Mouse (Mus musculus): Measurements from ENCODE around the gene Olfr224. TPM values are rescaled to one million over a fixed set of nuclear protein-coding genes. Genes with fewer than 3 reads are reported as not detected.
"Not testable (repeated sequence)": the region's sequence is repeated elsewhere in the genome, so short reads cannot be mapped to it uniquely, and the experiment has no call there.

Gene Olfr224
- total RNA-seq, 1 experiment, result not detected

- Histone ChIP-seq H3K4me1 (ENCODE audit: control insufficient read depth in 2 of 2, insufficient read depth in 2 of 2, low read length in 2 of 2, poor library complexity in 1 of 2) (no peaks in the 10 kb centered on the region), H3K27ac (ENCODE audit: insufficient read depth, low read depth, low read length, poor library complexity, severe bottlenecking) (no peak within 1 kb of the TSS), H3K36me3 (ENCODE audit: control insufficient read depth, insufficient read depth, low read length, poor library complexity, severe bottlenecking) (no peaks in the 10 kb centered on the region), H3K4me3 (ENCODE audit: insufficient read depth in 1 of 2, low read depth in 1 of 2, low read length in 2 of 2, poor library complexity in 1 of 2, severe bottlenecking in 1 of 2) (no peak within 1 kb of the TSS), H3K9me3 (ENCODE audit: control insufficient read depth, insufficient read depth, low read depth, low read length) (no peaks in the 10 kb centered on the region), H3K9ac (ENCODE audit: insufficient read depth, low read depth, low read length, poor library complexity, severe bottlenecking) (no peak within 1 kb of the TSS)
- no peak for TF ChIP-seq ZNF384 (IDR thresholded peaks at IDR 0.05; ENCODE audit: low read depth, low read length)
- TF ChIP-seq MAFK (IDR thresholded peaks at IDR 0.05; ENCODE audit: insufficient read depth, low read depth, low read length), result no peak
- TF ChIP-seq ZC3H11A (IDR thresholded peaks at IDR 0.05; ENCODE audit: borderline replicate concordance, low read depth, low read length), result no peak
- no peak for TF ChIP-seq HCFC1 (IDR thresholded peaks at IDR 0.05; ENCODE audit: borderline replicate concordance, insufficient read depth, low read length)
- no peak for TF ChIP-seq CHD2 (IDR thresholded peaks at IDR 0.05; ENCODE audit: low read depth, low read length)
- in situ Hi-C loops (cut with MboI; ENCODE audit: low sequenced_read_pairs in 2 of 2, unreplicated experiment in 2 of 2), result no loop called here
- no peak for DNase-seq (ENCODE audit: low read depth, low spot score)
Measured at GRCm38 (mm10) chr11:58577430-58577829, 7.1 kb upstream of the Olfr224 start, which contains the start of gene Olfr325. TSS of gene Olfr325 (plus strand) at chr11:58577730.

DNA sequence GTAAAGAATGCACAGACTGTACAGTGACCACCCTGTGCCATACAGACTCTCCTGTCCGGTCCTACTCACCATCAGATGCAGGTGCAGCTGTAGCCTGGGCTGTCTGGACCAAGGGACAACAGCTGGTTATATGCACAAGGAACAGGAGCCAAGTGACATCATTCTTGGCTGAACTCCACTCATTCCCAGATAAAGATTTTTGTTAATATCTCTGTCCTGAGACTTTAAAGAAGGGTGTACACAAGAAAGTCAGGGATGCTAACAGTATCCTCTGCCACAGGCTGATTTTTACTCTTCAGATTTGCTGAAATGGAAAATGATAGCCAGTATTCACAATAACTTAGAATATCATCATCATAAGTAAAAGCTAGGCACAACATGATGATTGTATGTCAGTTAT, 14.8 kb downstream of the Olfr224 start, which contains the start of gene Olfr328:
Gene Olfr328, minus strand, starts transcription at position 101 of the 400 bp plus-strand sequence.
- Histone ChIP-seq H3K9ac (ENCODE audit: insufficient read depth, low read depth, low read length, poor library complexity, severe bottlenecking) (no peak within 1 kb of the TSS), H3K36me3 (ENCODE audit: control insufficient read depth, insufficient read depth, low read length, poor library complexity, severe bottlenecking) (no peaks in the 10 kb centered on the region), H3K4me3 (ENCODE audit: insufficient read depth in 1 of 2, low read depth in 1 of 2, low read length in 2 of 2, poor library complexity in 1 of 2, severe bottlenecking in 1 of 2) (no peak within 1 kb of the TSS), H3K9me3 (ENCODE audit: control insufficient read depth, insufficient read depth, low read depth, low read length) (no peaks in the 10 kb centered on the region), H3K27ac (ENCODE audit: insufficient read depth, low read depth, low read length, poor library complexity, severe bottlenecking) (no peak within 1 kb of the TSS), H3K4me1 (ENCODE audit: control insufficient read depth in 2 of 2, insufficient read depth in 2 of 2, low read length in 2 of 2, poor library complexity in 1 of 2) (no peaks in the 10 kb centered on the region)
- no peak for TF ChIP-seq MAFK (IDR thresholded peaks at IDR 0.05; ENCODE audit: insufficient read depth, low read depth, low read length)
- no peak for TF ChIP-seq ZC3H11A (IDR thresholded peaks at IDR 0.05; ENCODE audit: borderline replicate concordance, low read depth, low read length)
- in situ Hi-C loops (cut with MboI; ENCODE audit: low sequenced_read_pairs in 2 of 2, unreplicated experiment in 2 of 2), result no loop called here
- no peak for DNase-seq (ENCODE audit: low read depth, low spot score)

- TF ChIP-seq MAFK (IDR thresholded peaks at IDR 0.05; ENCODE audit: insufficient read depth, low read depth, low read length), result no peak
- no peak for TF ChIP-seq ZNF384 (IDR thresholded peaks at IDR 0.05; ENCODE audit: low read depth, low read length)
- no peak for TF ChIP-seq CHD2 (IDR thresholded peaks at IDR 0.05; ENCODE audit: low read depth, low read length)
- no peak for TF ChIP-seq HCFC1 (IDR thresholded peaks at IDR 0.05; ENCODE audit: borderline replicate concordance, insufficient read depth, low read length)
- TF ChIP-seq ZC3H11A (IDR thresholded peaks at IDR 0.05; ENCODE audit: borderline replicate concordance, low read depth, low read length), result no peak
- H3K27ac ChIP-seq (ENCODE audit: insufficient read depth, low read depth, low read length, poor library complexity, severe bottlenecking), result no peak within 1 kb of the TSS
- DNase-seq (ENCODE audit: low read depth, low spot score), result no peak
- H3K4me1 ChIP-seq (ENCODE audit: control insufficient read depth in 2 of 2, insufficient read depth in 2 of 2, low read length in 2 of 2, poor library complexity in 1 of 2), result no peaks in the 10 kb centered on the region
- H3K36me3 ChIP-seq (ENCODE audit: control insufficient read depth, insufficient read depth, low read length, poor library complexity, severe bottlenecking), result no peaks in the 10 kb centered on the region
- H3K4me3 ChIP-seq (ENCODE audit: insufficient read depth in 1 of 2, low read depth in 1 of 2, low read length in 2 of 2, poor library complexity in 1 of 2, severe bottlenecking in 1 of 2), result no peak within 1 kb of the TSS
- no peaks in the 10 kb centered on the region for H3K9me3 ChIP-seq (ENCODE audit: control insufficient read depth, insufficient read depth, low read depth, low read length)
- no peak within 1 kb of the TSS for H3K9ac ChIP-seq (ENCODE audit: insufficient read depth, low read depth, low read length, poor library complexity, severe bottlenecking)
- in situ Hi-C loops (cut with MboI; ENCODE audit: low sequenced_read_pairs in 2 of 2, unreplicated experiment in 2 of 2), result no loop called here
Measured at GRCm38 (mm10) chr11:58546322-58546721, 24.0 kb downstream of the Olfr224 start, which contains the start of gene Olfr329-ps. TSS of gene Olfr329-ps (minus strand) at chr11:58546422.

DNA sequence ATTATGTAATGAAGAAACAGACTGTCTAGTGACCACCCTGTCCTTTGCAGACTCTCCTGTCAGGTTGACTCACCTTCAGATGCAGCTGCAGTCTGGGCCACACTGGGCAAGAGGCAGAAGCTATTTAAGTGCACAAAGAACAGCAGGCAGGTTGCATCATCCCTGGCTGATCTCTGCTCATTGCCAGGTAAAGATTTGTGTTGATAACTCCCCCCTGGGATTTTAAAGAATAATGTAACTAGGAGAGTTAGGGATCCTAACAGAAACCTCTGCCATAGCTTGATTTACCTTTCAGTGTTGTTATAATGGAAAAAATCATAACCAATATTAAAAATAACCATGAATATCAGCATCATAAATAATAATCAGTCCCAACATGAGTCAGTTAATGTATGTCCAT, 35.6 kb downstream of the Olfr224 start, which contains the start of gene Olfr330:
Gene Olfr330, minus strand, starts transcription at position 101 of the 400 bp plus-strand sequence.
- H3K4me1 ChIP-seq (ENCODE audit: control insufficient read depth in 2 of 2, insufficient read depth in 2 of 2, low read length in 2 of 2, poor library complexity in 1 of 2); H3K4me3 ChIP-seq (ENCODE audit: insufficient read depth in 1 of 2, low read depth in 1 of 2, low read length in 2 of 2, poor library complexity in 1 of 2, severe bottlenecking in 1 of 2); DNase-seq (ENCODE audit: low read depth, low spot score); H3K27ac ChIP-seq (ENCODE audit: insufficient read depth, low read depth, low read length, poor library complexity, severe bottlenecking); H3K9ac ChIP-seq (ENCODE audit: insufficient read depth, low read depth, low read length, poor library complexity, severe bottlenecking); H3K36me3 ChIP-seq (ENCODE audit: control insufficient read depth, insufficient read depth, low read length, poor library complexity, severe bottlenecking); in situ Hi-C loops (cut with MboI; ENCODE audit: low sequenced_read_pairs in 2 of 2, unreplicated experiment in 2 of 2); H3K9me3 ChIP-seq (ENCODE audit: control insufficient read depth, insufficient read depth, low read depth, low read length): not testable (repeated sequence)

- H3K9me3 ChIP-seq (ENCODE audit: control insufficient read depth, insufficient read depth, low read depth, low read length); H3K4me3 ChIP-seq (ENCODE audit: insufficient read depth in 1 of 2, low read depth in 1 of 2, low read length in 2 of 2, poor library complexity in 1 of 2, severe bottlenecking in 1 of 2); H3K4me1 ChIP-seq (ENCODE audit: control insufficient read depth in 2 of 2, insufficient read depth in 2 of 2, low read length in 2 of 2, poor library complexity in 1 of 2); H3K27ac ChIP-seq (ENCODE audit: insufficient read depth, low read depth, low read length, poor library complexity, severe bottlenecking); in situ Hi-C loops (cut with MboI; ENCODE audit: low sequenced_read_pairs in 2 of 2, unreplicated experiment in 2 of 2); H3K9ac ChIP-seq (ENCODE audit: insufficient read depth, low read depth, low read length, poor library complexity, severe bottlenecking); DNase-seq (ENCODE audit: low read depth, low spot score); H3K36me3 ChIP-seq (ENCODE audit: control insufficient read depth, insufficient read depth, low read length, poor library complexity, severe bottlenecking): not testable (repeated sequence)
Measured at GRCm38 (mm10) chr11:58519756-58520155, 50.6 kb downstream of the Olfr224 start.

DNA sequence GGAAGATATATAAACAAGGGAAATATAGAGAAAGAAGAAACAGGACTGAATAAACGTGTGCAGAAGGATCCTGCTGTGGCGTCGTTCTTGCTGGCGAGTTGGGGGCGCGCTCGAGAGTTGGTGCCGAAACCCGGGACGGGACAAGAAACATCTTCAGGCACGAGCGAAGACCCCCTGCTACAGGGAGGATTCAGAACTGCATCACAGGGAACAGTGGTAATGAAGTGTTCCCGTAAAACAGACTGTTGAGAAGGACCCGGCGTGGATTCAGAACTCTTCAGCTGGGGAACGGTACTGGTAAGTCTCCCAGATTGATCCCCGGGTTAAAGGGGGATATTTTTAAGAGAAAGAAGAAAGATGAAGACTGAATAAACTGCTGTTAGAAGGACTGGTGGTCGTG, 51.4 kb downstream of the Olfr224 start:
- H3K4me1 ChIP-seq (ENCODE audit: control insufficient read depth in 2 of 2, insufficient read depth in 2 of 2, low read length in 2 of 2, poor library complexity in 1 of 2); DNase-seq (ENCODE audit: low read depth, low spot score); H3K27ac ChIP-seq (ENCODE audit: insufficient read depth, low read depth, low read length, poor library complexity, severe bottlenecking); H3K36me3 ChIP-seq (ENCODE audit: control insufficient read depth, insufficient read depth, low read length, poor library complexity, severe bottlenecking); H3K9me3 ChIP-seq (ENCODE audit: control insufficient read depth, insufficient read depth, low read depth, low read length); H3K4me3 ChIP-seq (ENCODE audit: insufficient read depth in 1 of 2, low read depth in 1 of 2, low read length in 2 of 2, poor library complexity in 1 of 2, severe bottlenecking in 1 of 2); H3K9ac ChIP-seq (ENCODE audit: insufficient read depth, low read depth, low read length, poor library complexity, severe bottlenecking); in situ Hi-C loops (cut with MboI; ENCODE audit: low sequenced_read_pairs in 2 of 2, unreplicated experiment in 2 of 2): not testable (repeated sequence)
